Mouse (Mus musculus) limb, embryonic 10.5 days (tissue): ENCODE results near the gene Amigo3. TPM values are rescaled to one million over a fixed set of nuclear protein-coding genes. Genes with fewer than 3 reads are reported as not detected.
A peak's percentile ranks its signal among the peaks of the same experiment; 100 is the strongest.
"Not testable (repeated sequence)": the region's sequence is repeated elsewhere in the genome, so short reads cannot be mapped to it uniquely, and the experiment has no call there.

Source experiments
- DNase-seq: peaks from one replicate; pipeline ENCODE4 v3.0.0-alpha.2; 2017; ENCODE audit warnings: low spot score
- H3K27ac ChIP-seq: fragments of 300-500 bp; sonication (generic); 2 replicates; pipeline ENCODE4 v1.5.1; 2016; ENCODE audit warnings: mild to moderate bottlenecking
- H3K27me3 ChIP-seq: fragments of 300-500 bp; sonication (generic); 2 replicates; pipeline ENCODE4 v1.6.1; 2016; ENCODE audit warnings: low read depth, mild to moderate bottlenecking; ENCODE audit not compliant: poor library complexity, severe bottlenecking
- H3K36me3 ChIP-seq: fragments of 300-500 bp; sonication (generic); 2 replicates; pipeline ENCODE4 v1.6.1; 2016; ENCODE audit warnings: mild to moderate bottlenecking, moderate library complexity
- H3K4me1 ChIP-seq: fragments of 300-500 bp; sonication (generic); 2 replicates; pipeline ENCODE4 v1.6.1; 2016
- H3K4me3 ChIP-seq: fragments of 300-500 bp; sonication (generic); 2 replicates; pipeline ENCODE4 v1.5.1; 2016; ENCODE audit warnings: mild to moderate bottlenecking, moderate library complexity
- H3K9me3 ChIP-seq: fragments of 300-500 bp; sonication (generic); replicated peaks from 2 replicates; pipeline ENCODE4 v1.6.1; 2016; ENCODE audit warnings: mild to moderate bottlenecking
- WGBS: fragments of 180-500 bp; shearing (Covaris S2); methylation state at CpG from one replicate; pipeline ENCODE4 v1.1.7; 2016; 5-methylcytosine and 5-hydroxymethylcytosine counted together
- polyA plus RNA-seq: library from polyadenylated mRNA; unstranded; fragments of >200 nt; fragmentation: Nextera tagmentation; extraction: Ambion mirVana; gene quantifications from 2 replicates; pipeline ENCODE4 v1.2.1, GENCODE M21; 2016

Amigo3 gene
- 1.9 and 3.5 TPM in 2 replicates for polyA plus RNA-seq

DNA sequence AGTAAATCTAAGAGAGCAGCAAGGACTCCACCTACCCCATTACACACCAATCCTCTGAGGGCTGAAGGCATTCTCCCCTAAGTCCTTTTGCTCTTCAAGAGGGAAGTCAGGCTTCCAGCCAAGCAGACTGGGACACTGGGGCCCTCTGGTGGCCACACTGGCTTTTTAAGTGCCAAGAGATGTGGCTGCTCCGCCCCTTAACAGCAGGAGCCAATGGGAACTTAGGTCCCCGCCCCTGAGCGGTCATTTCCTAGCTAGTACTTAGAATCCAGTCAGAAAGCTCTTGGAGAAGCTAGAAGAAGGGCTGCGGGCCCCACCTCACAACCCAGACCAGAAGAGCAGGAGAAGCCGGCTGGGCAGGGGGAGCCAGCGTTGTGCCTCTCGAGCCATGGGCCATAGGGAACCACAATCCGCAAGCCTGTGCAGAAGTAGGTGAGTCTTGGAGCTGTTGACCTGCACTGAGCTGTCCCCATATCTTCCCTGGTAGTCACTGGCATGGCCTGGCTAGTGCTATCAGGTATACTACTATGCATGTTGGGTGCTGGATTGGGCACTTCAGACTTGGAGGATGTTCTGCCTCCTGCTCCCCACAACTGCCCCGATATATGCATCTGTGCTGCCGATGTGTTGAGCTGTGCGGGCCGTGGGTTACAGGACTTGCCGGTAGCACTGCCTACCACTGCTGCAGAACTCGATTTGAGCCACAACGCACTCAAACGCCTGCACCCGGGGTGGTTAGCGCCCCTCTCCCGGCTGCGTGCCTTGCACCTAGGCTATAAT, at the start of gene Amigo3:
Gene Amigo3, plus strand, starts transcription at position 275 of the 780 bp plus-strand sequence.
- 0 out of 2 replicates have a peak within 1 kb of the TSS, but pooled peaks have one; percentile 16 for H3K27ac ChIP-seq
- WGBS: 56% methylated on average over 20 of the region's 20 CpGs
- H3K27me3 ChIP-seq: no peaks in the 10 kb centered on the region
- H3K9me3 ChIP-seq: no peaks in the 10 kb centered on the region
- H3K4me3 ChIP-seq: peak within 1 kb of the TSS; percentile 34
- peaks cover 28% of the 10 kb centered on the region for H3K4me1 ChIP-seq
- peak; percentile 92 for DNase-seq
- peaks cover 72% of the 10 kb centered on the region for H3K36me3 ChIP-seq

- H3K36me3 ChIP-seq: peaks cover 19% of the 10 kb centered on the region
- peak overlapping the region; percentile 99 for H3K4me3 ChIP-seq
- peak overlapping the region; percentile 97 for H3K27ac ChIP-seq
- no peaks in the 10 kb centered on the region for H3K27me3 ChIP-seq
- DNase-seq: no peak
- peaks cover 24% of the 10 kb centered on the region for H3K4me1 ChIP-seq
- H3K9me3 ChIP-seq: no peaks in the 10 kb centered on the region
- WGBS: 26% methylated on average over 8 of the region's 8 CpGs
These were observed 49.4 kb upstream of the Amigo3 start for GRCm38 (mm10) chr9:108003531-108003890.

- peaks cover 47% of the 10 kb centered on the region for H3K36me3 ChIP-seq
- 92% methylated on average over 5 of the region's 5 CpGs for WGBS
- H3K4me1 ChIP-seq: peaks cover 14% of the 10 kb centered on the region
- no peak overlapping the region for H3K4me3 ChIP-seq
- no peak overlapping the region for H3K27ac ChIP-seq
- H3K27me3 ChIP-seq: no peaks in the 10 kb centered on the region
- no peak for DNase-seq
- no peaks in the 10 kb centered on the region for H3K9me3 ChIP-seq
These were observed 44.9 kb upstream of the Amigo3 start for GRCm38 (mm10) chr9:108008041-108008440.

- no peaks in the 10 kb centered on the region for H3K27me3 ChIP-seq
- no peaks in the 10 kb centered on the region for H3K4me1 ChIP-seq
- DNase-seq: no peak
- H3K36me3 ChIP-seq: peaks cover 57% of the 10 kb centered on the region
- H3K9me3 ChIP-seq: no peaks in the 10 kb centered on the region
- H3K4me3 ChIP-seq: no peak overlapping the region
- no peak overlapping the region for H3K27ac ChIP-seq
These were observed 42.6 kb upstream of the Amigo3 start for GRCm38 (mm10) chr9:108010385-108010784.

GRCm38 (mm10) chr9:108013577-108013976, 39.4 kb upstream of the Amigo3 start:
- H3K27me3 ChIP-seq, H3K9me3 ChIP-seq, DNase-seq, H3K4me1 ChIP-seq, H3K27ac ChIP-seq, H3K4me3 ChIP-seq: not testable (repeated sequence)
- 97% methylated on average over 2 of the region's 2 CpGs for WGBS
- H3K36me3 ChIP-seq: peaks cover 72% of the 10 kb centered on the region

DNA sequence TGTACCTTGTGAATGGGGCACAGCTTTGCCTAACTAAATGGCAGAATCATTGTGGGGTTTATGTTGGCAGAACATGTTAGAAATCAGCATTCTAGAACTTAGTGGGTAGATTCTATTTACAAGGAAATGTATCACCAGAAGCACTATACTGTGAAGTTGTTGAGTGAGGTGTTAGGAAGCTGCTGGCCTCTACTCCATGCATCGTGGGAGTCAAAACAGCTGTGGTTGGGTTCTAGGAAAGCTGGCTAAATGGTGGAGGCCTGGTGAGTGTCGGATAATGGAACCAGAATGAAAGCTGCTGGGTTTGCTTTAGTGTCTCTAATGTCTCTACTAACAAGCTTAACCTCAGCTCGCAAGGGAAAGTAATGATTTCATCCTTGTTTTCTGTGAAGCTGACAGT, 35.8 kb upstream of the Amigo3 start:
- Histone ChIP-seq H3K36me3 (peaks cover 55% of the 10 kb centered on the region), H3K9me3 (no peaks in the 10 kb centered on the region), H3K4me3 (no peak overlapping the region), H3K27me3 (no peaks in the 10 kb centered on the region), H3K27ac (no peak overlapping the region), H3K4me1 (no peaks in the 10 kb centered on the region)
- no peak for DNase-seq
- 90% methylated on average over 3 of the region's 3 CpGs for WGBS

GRCm38 (mm10) chr9:108020741-108021140, 32.2 kb upstream of the Amigo3 start:
- DNase-seq: no peak
- no peaks in the 10 kb centered on the region for H3K27me3 ChIP-seq
- 96% methylated on average over 1 of the region's 1 CpGs for WGBS
- H3K4me1 ChIP-seq: no peaks in the 10 kb centered on the region
- no peak overlapping the region for H3K4me3 ChIP-seq
- peaks cover 49% of the 10 kb centered on the region for H3K36me3 ChIP-seq
- no peaks in the 10 kb centered on the region for H3K9me3 ChIP-seq
- no peak overlapping the region for H3K27ac ChIP-seq

DNA sequence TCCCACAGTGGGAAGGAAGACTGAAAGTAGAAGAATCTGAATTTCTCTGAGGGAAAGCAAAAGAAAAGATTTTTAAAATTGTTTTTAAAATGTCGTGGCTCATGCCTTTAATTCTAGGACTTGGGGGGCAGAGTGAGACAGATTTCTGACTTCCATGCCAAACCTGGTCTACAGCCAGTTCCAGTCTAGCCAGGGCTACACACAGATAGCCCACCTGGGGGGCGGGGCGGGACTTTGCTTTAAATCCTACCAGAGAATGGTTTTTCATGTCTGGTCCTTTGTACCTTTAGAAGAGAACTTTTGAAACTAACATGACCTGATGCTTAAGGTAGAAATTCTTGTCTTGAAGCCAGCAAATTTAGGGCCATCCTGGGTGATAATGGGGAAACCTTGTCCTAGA, 29.7 kb upstream of the Amigo3 start:
- WGBS: 90% methylated on average over 3 of the region's 3 CpGs
- no peaks in the 10 kb centered on the region for H3K4me1 ChIP-seq
- peaks cover 54% of the 10 kb centered on the region for H3K36me3 ChIP-seq
- no peak overlapping the region for H3K4me3 ChIP-seq
- no peak for DNase-seq
- no peaks in the 10 kb centered on the region for H3K27me3 ChIP-seq
- peaks cover 4% of the 10 kb centered on the region; the same call in 1 of the 2 replicates for H3K9me3 ChIP-seq
- no peak overlapping the region for H3K27ac ChIP-seq

GRCm38 (mm10) chr9:108026584-108026983, 26.4 kb upstream of the Amigo3 start:
- Histone ChIP-seq H3K4me1 (no peaks in the 10 kb centered on the region), H3K27ac (no peak overlapping the region), H3K9me3 (peaks cover 4% of the 10 kb centered on the region; the same call in 1 of the 2 replicates), H3K4me3 (no peak overlapping the region), H3K27me3 (no peaks in the 10 kb centered on the region), H3K36me3 (peaks cover 77% of the 10 kb centered on the region)
- WGBS: 95% methylated on average over 3 of the region's 3 CpGs
- no peak for DNase-seq

DNA sequence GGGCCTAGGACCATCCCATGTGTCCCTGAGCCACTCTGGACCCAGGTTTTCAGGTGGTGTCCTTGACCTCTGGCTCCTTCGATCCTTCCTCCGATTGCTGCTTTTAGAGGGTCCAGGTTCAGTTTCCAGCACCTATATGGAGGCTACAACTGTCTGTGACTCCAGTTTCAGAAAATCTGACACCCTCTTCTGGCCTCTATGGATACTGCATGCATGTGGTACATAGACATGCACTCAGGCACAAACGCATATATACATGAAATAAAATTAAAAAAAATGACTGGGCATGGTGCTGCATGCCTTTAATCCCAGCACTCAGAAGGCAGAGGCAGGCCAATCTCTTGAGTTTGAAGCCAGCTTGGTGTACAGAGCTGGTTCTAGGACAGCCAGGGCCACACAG, 25.1 kb upstream of the Amigo3 start:
- Histone ChIP-seq H3K4me1 (no peaks in the 10 kb centered on the region), H3K36me3 (peaks cover 90% of the 10 kb centered on the region), H3K27ac (no peak overlapping the region), H3K9me3 (peaks cover 4% of the 10 kb centered on the region; the same call in 1 of the 2 replicates), H3K4me3 (no peak overlapping the region), H3K27me3 (no peaks in the 10 kb centered on the region)
- no peak for DNase-seq
- 97% methylated on average over 3 of the region's 3 CpGs for WGBS

DNA sequence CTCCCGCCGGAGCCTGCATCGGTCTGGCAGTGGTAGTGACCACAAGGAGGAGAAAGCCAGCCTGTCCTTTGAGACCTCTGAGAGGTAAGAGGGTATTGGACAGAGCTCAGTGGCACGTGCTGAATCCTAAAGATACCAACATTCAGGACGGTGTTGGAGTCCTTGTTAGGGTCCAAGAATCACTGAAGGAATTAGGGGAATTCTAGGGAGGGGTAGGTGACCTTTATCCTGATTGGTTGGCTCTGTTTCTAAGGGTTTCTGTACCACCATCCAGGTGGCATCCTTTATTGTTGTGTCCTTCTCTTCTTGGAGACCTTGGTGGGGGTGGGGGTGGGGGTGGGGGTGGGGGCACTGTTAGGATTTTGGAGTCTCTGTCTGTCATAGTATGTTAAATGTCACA, 20.8 kb upstream of the Amigo3 start:
- no peaks in the 10 kb centered on the region for H3K4me1 ChIP-seq
- peaks cover 90% of the 10 kb centered on the region for H3K36me3 ChIP-seq
- H3K27ac ChIP-seq: no peak overlapping the region
- no peak for DNase-seq
- peaks cover 4% of the 10 kb centered on the region; the same call in 1 of the 2 replicates for H3K9me3 ChIP-seq
- no peaks in the 10 kb centered on the region for H3K27me3 ChIP-seq
- WGBS: 90% methylated on average over 5 of the region's 5 CpGs
- no peak overlapping the region for H3K4me3 ChIP-seq

DNA sequence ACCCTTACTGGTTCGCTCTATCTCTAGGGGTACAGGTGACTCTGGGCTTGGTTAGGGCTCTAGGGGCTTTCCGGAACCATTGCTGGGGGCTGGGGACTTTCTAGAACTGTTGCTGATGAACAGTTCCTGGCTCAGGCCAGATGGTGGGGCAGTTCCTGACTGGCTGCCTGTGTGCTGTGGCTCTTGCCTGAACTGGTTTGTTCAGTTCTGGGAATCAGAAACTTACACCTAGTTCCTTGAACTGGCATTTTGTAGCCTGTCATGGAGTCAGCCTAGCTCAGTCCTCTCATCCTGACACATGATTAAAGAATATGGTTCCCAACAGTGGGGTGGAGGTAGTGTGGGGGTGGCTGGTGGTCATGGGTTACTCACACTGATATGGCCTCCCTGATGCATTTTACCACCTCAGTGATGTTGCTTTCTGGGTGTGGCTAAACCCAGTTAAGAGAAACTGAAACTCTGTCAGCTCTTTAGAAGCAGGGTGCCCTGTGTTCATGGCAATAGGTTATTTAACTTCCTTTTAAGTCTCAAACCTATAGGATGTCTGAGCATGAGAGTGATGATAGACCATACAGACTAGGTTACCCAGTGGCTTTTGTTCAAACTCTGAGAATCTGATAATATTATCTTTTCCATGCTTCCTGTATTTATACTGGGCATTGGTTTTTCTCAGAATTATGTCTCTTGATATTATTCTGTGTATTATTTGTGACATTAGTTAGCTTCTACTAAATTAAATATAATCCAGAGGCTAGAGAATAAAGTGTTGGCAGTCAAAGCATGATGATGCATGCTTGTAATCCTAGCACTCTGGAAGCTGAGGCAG, 17.4 kb upstream of the Amigo3 start:
- Histone ChIP-seq H3K4me3 (no peak overlapping the region), H3K36me3 (peaks cover 89% of the 10 kb centered on the region), H3K4me1 (no peaks in the 10 kb centered on the region), H3K27me3 (no peaks in the 10 kb centered on the region), H3K27ac (no peak overlapping the region), H3K9me3 (no peaks in the 10 kb centered on the region)
- 96% methylated on average over 2 of the region's 2 CpGs for WGBS
- DNase-seq: no peak
